In genomic region chr9:36941565-36941964, GRCm38 (mm10) we compare ENCODE assay signal across 15 mouse cellular contexts.
A peak's percentile ranks its signal among the peaks of the same experiment; 100 is the strongest.
DNase-seq lines count a peak whose midpoint lies in the region; ATAC-seq and TF ChIP-seq lines count a peak whose summit lies in the region.
"Had no signal": no experiment of that assay in that cellular context is flagged by ENCODE, and none has a peak within 500 bp of the region (broad histone marks: within the 10 kb centered on the region; RNA-seq: fewer than 3 reads in every experiment).

No protein-coding gene starts in this region.

- H3K27ac ChIP-seq in forebrain, embryonic 11.5 days (ENCODE audit: low read depth, low read length): no peak overlapping the region
- no peak overlapping the region for H3K27ac ChIP-seq in forebrain, embryonic 15.5 days (replicated peaks)
- H3K27ac ChIP-seq in left cerebral cortex, adult 2 months: peak overlapping the region; percentile 89
- no peak overlapping the region for H3K27ac ChIP-seq in midbrain, embryonic 14.5 days (replicated peaks; ENCODE audit: low read depth, low read length)
- H3K27ac ChIP-seq: embryonic facial prominence, embryonic 12.5 days; heart, adult 2 months; liver, embryonic 12.5 days; lung, embryonic 15.5 days had no signal

- DNase-seq in forebrain, embryonic 11.5 days (ENCODE audit: low spot score): no peak
- no peak for DNase-seq in left cerebral cortex, adult 2 months (ENCODE audit: extremely low spot score in 1 of 2, low spot score in 2 of 2)
- DNase-seq in left cerebral cortex, postnatal 25 days (ENCODE audit: low spot score in 2 of 2): no peak
- DNase-seq in brain, embryonic 14.5 days (ENCODE audit: low read depth): peak; percentile 39
- peak; percentile 36 for DNase-seq in midbrain, embryonic 14.5 days
- DNase-seq in frontal cortex, adult 2 months (ENCODE audit: extremely low spot score in 1 of 2, low spot score in 1 of 2): no peak
- DNase-seq: gastrocnemius, adult 2 months; heart, adult 2 months; thymus, postnatal 4 days had no signal

- ATAC-seq in forebrain, embryonic 11.5 days (replicated peaks; ENCODE audit: low FRiP score): peak; percentile 40; the same call in 1 of the 2 replicates
- no peak for ATAC-seq in forebrain, embryonic 15.5 days (replicated peaks)
- ATAC-seq in midbrain, embryonic 14.5 days (ENCODE audit: low FRiP score, low TSS enrichment): no peak
- ATAC-seq: inflammation-experienced regulatory T-cells, adult 6 months; liver, embryonic 12.5 days had no signal

- H3K4me2 ChIP-seq in forebrain, embryonic 11.5 days (ENCODE audit: low read depth, low read length, severe bottlenecking): no peak overlapping the region
- no peak overlapping the region for H3K4me2 ChIP-seq in forebrain, embryonic 15.5 days (replicated peaks)
- H3K4me2 ChIP-seq in midbrain, embryonic 14.5 days (ENCODE audit: low read length): no peak overlapping the region
- H3K4me2 ChIP-seq: embryonic facial prominence, embryonic 12.5 days; liver, embryonic 12.5 days; lung, embryonic 15.5 days had no signal

- H3K27me3 ChIP-seq in forebrain, embryonic 11.5 days (ENCODE audit: control insufficient read depth, insufficient read depth, low read length): no peaks in the 10 kb centered on the region
- no peaks in the 10 kb centered on the region for H3K27me3 ChIP-seq in forebrain, embryonic 15.5 days
- H3K27me3 ChIP-seq in midbrain, embryonic 14.5 days (ENCODE audit: control insufficient read depth, insufficient read depth, low read length): no peaks in the 10 kb centered on the region
- H3K27me3 ChIP-seq: embryonic facial prominence, embryonic 12.5 days; lung, embryonic 15.5 days had no signal

- H3K4me3 ChIP-seq in forebrain, embryonic 11.5 days (ENCODE audit: low read depth, low read length): no peak overlapping the region
- no peak overlapping the region for H3K4me3 ChIP-seq in forebrain, embryonic 15.5 days
- H3K4me3 ChIP-seq in left cerebral cortex, adult 2 months: no peak overlapping the region
- H3K4me3 ChIP-seq in midbrain, embryonic 14.5 days (replicated peaks; ENCODE audit: low read depth, low read length): no peak overlapping the region
- H3K4me3 ChIP-seq: embryonic facial prominence, embryonic 12.5 days; gastrocnemius, adult 2 months; heart, adult 2 months; liver, embryonic 12.5 days; lung, embryonic 15.5 days; myocyte had no signal

- intact Hi-C loops in left cerebral cortex, adult 2 months (cut with DNase I): no loop called here
- intact Hi-C loops in left cerebral cortex, postnatal 25 days (cut with DNase I): no loop called here

- no peak overlapping the region for H3K9ac ChIP-seq in forebrain, embryonic 11.5 days (ENCODE audit: low read length)
- no peak overlapping the region for H3K9ac ChIP-seq in forebrain, embryonic 15.5 days (replicated peaks)
- H3K9ac ChIP-seq in midbrain, embryonic 14.5 days (replicated peaks; ENCODE audit: low read length): no peak overlapping the region
- H3K9ac ChIP-seq: embryonic facial prominence, embryonic 12.5 days; liver, embryonic 12.5 days; lung, embryonic 15.5 days had no signal

- no peak; the same call in 1 of the 2 replicates for TF ChIP-seq CTCF in left cerebral cortex, adult 2 months (IDR thresholded peaks at IDR 0.05)
- TF ChIP-seq CTCF in brain, embryonic 14.5 days (IDR thresholded peaks at IDR 0.05; ENCODE audit: borderline replicate concordance, extremely low read depth, insufficient read depth, insufficient read length): no peak

- no peak for TF ChIP-seq POLR2A in brain, embryonic 14.5 days (IDR thresholded peaks at IDR 0.05; ENCODE audit: borderline replicate concordance, extremely low read depth, insufficient read depth, insufficient read length, poor library complexity, severe bottlenecking)

- 12% methylated on average over 5 of the region's 5 CpGs for WGBS in forebrain, embryonic 11.5 days
- WGBS in forebrain, embryonic 15.5 days: 13% methylated on average over 5 of the region's 5 CpGs
- WGBS in midbrain, embryonic 14.5 days: 13% methylated on average over 5 of the region's 5 CpGs

- peaks cover 15% of the 10 kb centered on the region for H3K4me1 ChIP-seq in forebrain, embryonic 11.5 days (replicated peaks; ENCODE audit: control insufficient read depth, insufficient read depth, low read length)
- peaks cover 18% of the 10 kb centered on the region for H3K4me1 ChIP-seq in forebrain, embryonic 15.5 days
- peaks cover 34% of the 10 kb centered on the region for H3K4me1 ChIP-seq in midbrain, embryonic 14.5 days (ENCODE audit: control insufficient read depth, insufficient read depth, low read length)
- H3K4me1 ChIP-seq: liver, embryonic 12.5 days had no signal

- no peaks in the 10 kb centered on the region for H3K36me3 ChIP-seq in forebrain, embryonic 11.5 days (ENCODE audit: control insufficient read depth, insufficient read depth, low read length)
- no peaks in the 10 kb centered on the region for H3K36me3 ChIP-seq in forebrain, embryonic 15.5 days
- no peaks in the 10 kb centered on the region for H3K36me3 ChIP-seq in midbrain, embryonic 14.5 days (ENCODE audit: control insufficient read depth, insufficient read depth, low read length)
- H3K36me3 ChIP-seq: embryonic facial prominence, embryonic 12.5 days; liver, embryonic 12.5 days; lung, embryonic 15.5 days had no signal

- H3K9me3 ChIP-seq in forebrain, embryonic 11.5 days (ENCODE audit: control insufficient read depth, low read length): no peaks in the 10 kb centered on the region
- no peaks in the 10 kb centered on the region for H3K9me3 ChIP-seq in forebrain, embryonic 15.5 days
- no peaks in the 10 kb centered on the region for H3K9me3 ChIP-seq in midbrain, embryonic 14.5 days (ENCODE audit: control insufficient read depth, low read length)
- H3K9me3 ChIP-seq: embryonic facial prominence, embryonic 12.5 days; liver, embryonic 12.5 days; lung, embryonic 15.5 days had no signal

Comparison
In these comparisons a context has a peak if more than half of its experiments do, and no peak if none do; other contexts are left out.
1. DNase-seq: peak in brain, embryonic 14.5 days (single experiment) and midbrain, embryonic 14.5 days (single experiment); none in forebrain, embryonic 11.5 days (single experiment), left cerebral cortex, adult 2 months (0 of 2), left cerebral cortex, postnatal 25 days (0 of 2) and frontal cortex, adult 2 months (0 of 2).